Mouse (Mus musculus): Measurements from ENCODE around the gene Wdr70.

- no peak for TF ChIP-seq JUND (conservative IDR thresholded peaks at IDR 0.05; ENCODE audit: low read depth, low read length)
- TF ChIP-seq HCFC1 (IDR thresholded peaks at IDR 0.05; ENCODE audit: low read depth, low read length): no peak
- no peak for TF ChIP-seq NRF1 (IDR thresholded peaks at IDR 0.05; ENCODE audit: low read depth, low read length)
- no peak for TF ChIP-seq POLR2A (IDR thresholded peaks at IDR 0.05; ENCODE audit: low read depth, low read length)
- no peak for TF ChIP-seq CTCF (conservative IDR thresholded peaks at IDR 0.05 in 1 of 2, IDR thresholded peaks at IDR 0.05 in 1 of 2; ENCODE audit: low read depth in 2 of 2, low read length in 2 of 2)
These were observed 192.4 kb downstream of the Wdr70 start for GRCm38 (mm10) chr15:7906491-7907035.
